Mouse (Mus musculus) T-helper 17 cell (primary cell): ENCODE data around the gene Rexo1.

Source experiments
- in situ Hi-C, 2 experiments: fragments of 300-600 bp; cut with MboI, MseI; formaldehyde crosslinking; loops; 1 replicate in 1 of 2; 2 replicates in 1 of 2; pipeline ENCODE4 v1.15.1; 2025; ENCODE audit warnings: high pct_unique_total_duplicates in 2 of 2

Gene Rexo1

GRCm38 (mm10) chr10:80509412-80510272, 51.7 kb downstream of the Rexo1 start:
- in situ Hi-C loops, result loop anchor here (5.0 kb wide), 1 partner anchor 62 kb away; no protein-coding TSS in a partner anchor

DNA sequence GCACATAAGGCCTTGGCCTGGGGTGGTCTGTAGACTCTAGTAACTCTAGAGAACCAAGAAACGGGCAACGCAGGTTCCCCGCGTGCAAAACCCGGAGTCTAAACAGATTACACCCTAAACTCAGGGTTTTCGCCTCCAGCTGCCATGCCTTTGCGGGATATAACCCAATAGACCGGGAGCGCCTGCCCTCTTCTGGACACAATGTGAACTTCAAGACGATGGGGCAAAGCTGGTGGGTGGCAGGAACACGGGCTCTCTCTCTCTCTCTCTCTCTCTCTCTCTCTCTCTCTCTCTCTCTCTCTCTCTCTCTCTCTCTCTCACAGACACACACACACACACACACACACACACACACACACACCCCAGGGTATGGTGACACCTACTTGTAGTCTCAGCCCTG, 55.1 kb downstream of the Rexo1 start:
- in situ Hi-C loops, result loop anchor here in 1 of 2 experiments (5.0 kb wide), 1 partner anchor 59 kb away; no protein-coding TSS in a partner anchor

- in situ Hi-C loops, result loop anchor here in 1 of 2 experiments (5.0 kb wide), 1 partner anchor 57 kb away; no protein-coding TSS in a partner anchor
Measured at GRCm38 (mm10) chr10:80504724-80505123, 56.6 kb downstream of the Rexo1 start.

GRCm38 (mm10) chr10:80503599-80504220, 57.6 kb downstream of the Rexo1 start:
- in situ Hi-C loops, result no loop called here

DNA sequence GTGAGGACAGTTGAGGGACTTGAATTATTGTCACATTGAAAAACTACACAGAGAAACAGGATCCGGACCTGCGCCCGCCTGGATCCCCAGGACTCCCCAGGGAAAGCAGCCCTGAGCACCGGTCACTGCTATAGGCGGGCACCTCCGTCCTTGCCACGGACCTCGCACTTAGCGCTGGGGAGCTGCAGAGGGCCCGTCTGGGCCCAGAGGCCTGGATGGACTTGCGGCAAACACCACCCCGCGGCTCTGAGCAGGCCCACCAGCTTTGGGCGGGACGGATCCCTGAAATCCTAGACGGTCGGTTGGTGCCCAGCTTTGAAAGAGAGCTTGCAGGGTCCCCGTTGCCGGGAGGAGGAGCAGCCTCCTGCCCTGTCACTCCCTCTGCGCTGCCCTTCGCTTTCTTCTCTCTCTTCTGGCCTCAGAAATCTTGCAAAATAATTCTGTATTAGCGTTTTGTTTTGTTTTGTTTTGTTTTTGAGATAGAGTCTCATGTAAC, 58.5 kb downstream of the Rexo1 start:
- in situ Hi-C loops, result no loop called here

- in situ Hi-C loops, result no loop called here
Measured at GRCm38 (mm10) chr10:80502291-80502690, 59.1 kb downstream of the Rexo1 start.

DNA sequence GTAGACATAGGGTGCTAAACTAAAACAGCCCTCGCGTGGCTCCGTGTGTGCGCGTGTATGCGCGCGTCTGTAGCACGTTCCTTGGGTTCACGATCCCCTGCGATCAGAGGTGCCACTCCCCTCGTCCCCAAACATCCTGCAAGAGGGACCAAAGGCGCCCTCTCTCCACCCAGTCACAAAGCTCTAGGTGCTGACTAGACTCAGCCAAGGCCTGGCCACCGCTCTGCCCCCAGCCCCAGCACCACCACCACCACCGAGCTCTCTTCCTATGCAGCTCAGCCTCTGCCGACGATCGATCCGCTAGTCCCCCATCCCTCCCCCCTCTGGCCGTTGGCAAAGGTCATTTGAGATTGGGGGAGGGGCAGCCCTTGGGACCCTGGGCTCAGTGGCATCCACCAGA, 64.9 kb downstream of the Rexo1 start:
- in situ Hi-C loops, result no loop called here

DNA sequence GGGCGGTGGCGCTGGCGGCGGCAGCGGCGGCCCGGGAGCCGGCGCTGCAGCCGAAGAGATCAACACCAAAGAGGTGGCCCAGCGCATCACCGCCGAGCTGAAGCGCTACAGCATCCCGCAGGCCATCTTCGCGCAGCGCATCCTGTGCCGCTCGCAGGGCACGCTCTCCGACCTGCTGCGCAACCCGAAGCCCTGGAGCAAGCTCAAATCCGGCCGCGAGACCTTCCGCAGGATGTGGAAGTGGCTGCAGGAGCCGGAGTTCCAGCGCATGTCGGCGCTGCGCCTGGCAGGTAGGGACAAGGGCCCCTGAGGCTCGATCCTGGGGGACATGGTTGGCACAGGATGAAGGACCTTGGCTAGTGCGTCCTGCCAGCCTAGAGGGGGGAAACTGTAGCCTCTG, 65.5 kb downstream of the Rexo1 start:
- in situ Hi-C loops, result no loop called here

- in situ Hi-C loops, result no loop called here
Measured at GRCm38 (mm10) chr10:80494732-80495131, 66.6 kb downstream of the Rexo1 start, which contains the start of gene Onecut3. TSS of gene Onecut3 (plus strand) at chr10:80494835.
